Mouse (Mus musculus) brown adipose tissue, adult 24 weeks (tissue): Measurements from ENCODE around the gene Platr17. TPM values are rescaled to one million over a fixed set of nuclear protein-coding genes. Genes with fewer than 3 reads are reported as not detected.
A peak's percentile ranks its signal among the peaks of the same experiment; 100 is the strongest.
"Not testable (repeated sequence)": the region's sequence is repeated elsewhere in the genome, so short reads cannot be mapped to it uniquely, and the experiment has no call there.

Experiments used
- H3K27ac ChIP-seq: fragments of 200-500 bp; replicated peaks from 2 replicates; pipeline ENCODE4 v1.5.1; 2012; ENCODE audit warnings: low read depth, mild to moderate bottlenecking, low read length
- H3K4me1 ChIP-seq: fragments of 200-500 bp; 2 replicates; pipeline ENCODE4 v1.6.1; 2012; ENCODE audit warnings: low read length, mixed read lengths; ENCODE audit not compliant: control insufficient read depth, insufficient read depth, insufficient read length
- H3K4me3 ChIP-seq: fragments of 200-500 bp; 2 replicates; pipeline ENCODE4 v1.5.1; 2012; ENCODE audit warnings: low read depth, mild to moderate bottlenecking, low read length, moderate library complexity; ENCODE audit not compliant: insufficient read depth
- polyA plus RNA-seq: library from polyadenylated mRNA; stranded (reverse); fragments of >200 nt; gene quantifications from 2 replicates; pipeline ENCODE4 v1.2.4, GENCODE M21; 2012; ENCODE audit not compliant: missing spikeins, insufficient read depth, insufficient read length

The Platr17 gene
- polyA plus RNA-seq: not detected in 2 replicates

DNA sequence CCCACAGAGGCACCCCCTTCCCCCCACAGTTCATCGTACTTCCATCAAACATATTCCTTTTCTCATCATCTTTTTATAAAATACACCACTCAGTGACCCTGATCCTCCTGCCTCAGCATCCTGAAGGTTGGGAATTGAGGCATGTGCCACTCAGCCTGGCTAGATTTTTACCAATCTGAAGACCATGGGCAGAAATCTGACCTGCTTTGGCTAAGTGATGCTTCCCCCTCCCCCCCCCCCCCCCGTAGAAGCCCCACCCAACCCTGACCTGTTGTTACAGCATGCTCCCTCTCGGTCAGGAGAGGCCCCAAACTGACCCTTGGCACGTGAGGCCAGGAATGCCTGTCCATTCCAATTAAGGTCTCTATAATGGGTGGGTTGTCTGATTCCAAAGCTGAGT is at the start of gene Platr17:
Gene Platr17 (plus strand): TSS at position 301 of the 400 bp plus-strand sequence.
- not testable (repeated sequence) for H3K4me1 ChIP-seq, H3K27ac ChIP-seq

DNA sequence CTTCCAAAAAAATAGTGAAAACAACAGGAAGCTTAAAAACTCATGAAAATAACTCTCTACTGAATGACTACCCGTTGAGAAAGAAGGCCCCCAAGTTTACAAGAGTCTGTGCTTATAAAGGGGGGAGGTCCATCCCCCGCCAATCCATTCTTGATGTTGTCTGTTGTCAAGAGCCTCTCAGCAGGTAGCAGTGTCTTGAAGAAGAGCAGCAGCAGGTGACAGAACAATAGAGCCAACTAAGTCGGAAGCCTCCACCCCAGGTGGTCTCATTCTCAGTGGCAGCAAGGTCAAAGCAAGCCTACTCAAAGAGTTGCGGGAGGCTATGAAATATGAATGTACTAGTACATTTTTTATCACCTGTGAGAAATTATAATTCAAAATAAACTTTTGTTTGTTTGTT is 47.1 kb upstream of the Platr17 start:
- no peaks in the 10 kb centered on the region for H3K4me1 ChIP-seq
- H3K4me3 ChIP-seq: no peak overlapping the region
- no peak overlapping the region for H3K27ac ChIP-seq

More for the DNA sequence above, at the start of gene Platr17:
- not testable (repeated sequence) for H3K4me3 ChIP-seq

DNA sequence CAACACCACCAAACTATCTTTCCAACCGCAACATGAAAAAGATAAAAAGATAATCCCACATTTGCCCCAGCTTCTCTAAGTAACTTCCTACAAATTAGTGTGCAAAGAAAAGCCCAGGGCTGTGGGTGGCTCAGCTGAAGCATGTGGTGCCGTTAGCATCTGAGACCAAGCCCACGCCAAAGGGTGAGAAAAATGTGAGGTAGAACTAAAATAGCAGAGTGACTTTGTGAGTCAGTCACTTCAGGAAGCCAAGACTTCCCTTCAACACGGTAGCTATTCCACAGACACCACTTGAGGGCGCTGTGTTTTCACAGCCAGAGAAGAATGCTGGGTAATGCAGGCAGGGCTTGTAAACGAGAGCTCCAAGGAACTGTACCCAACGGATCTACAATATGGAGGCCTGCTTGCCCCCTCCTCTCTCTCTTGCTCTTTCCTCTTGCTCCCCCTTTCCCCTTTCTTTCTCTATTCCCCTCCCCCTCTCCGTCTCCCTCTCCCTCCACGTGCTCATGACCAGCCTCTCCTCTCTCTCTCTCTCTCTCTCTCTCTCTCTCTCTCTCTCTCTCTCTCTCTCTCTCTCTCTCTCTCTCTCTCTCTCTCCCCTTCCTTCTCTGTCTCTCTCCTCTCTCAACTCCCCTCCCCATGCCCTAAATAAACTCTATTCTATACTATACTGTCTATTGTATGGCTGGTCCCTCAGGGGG is 39.5 kb upstream of the Platr17 start:
- Histone ChIP-seq H3K4me3 (0 out of 2 replicates have a peak overlapping the region, but pooled peaks have one; percentile 27), H3K27ac (no peak overlapping the region), H3K4me1 (no peaks in the 10 kb centered on the region)

DNA sequence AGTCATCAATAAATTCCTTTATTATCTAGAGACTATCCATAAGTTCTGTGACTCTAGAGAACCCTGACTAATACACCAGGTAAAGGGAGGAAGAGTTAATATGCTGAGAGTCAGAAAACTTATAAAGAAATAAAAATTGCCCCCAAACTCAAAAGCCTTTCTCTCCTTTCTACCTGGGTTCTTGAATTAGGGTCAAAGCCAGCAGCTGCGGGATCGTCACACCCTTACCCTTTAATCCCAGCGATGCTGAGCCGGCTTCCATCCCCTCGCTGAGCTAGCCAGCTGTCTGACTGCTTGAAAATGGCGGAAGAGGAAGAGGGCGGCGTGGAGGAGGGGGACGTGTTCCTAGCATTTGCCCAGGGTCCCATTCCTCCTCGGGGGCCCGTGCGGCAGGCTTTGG is 31.4 kb upstream of the Platr17 start, which contains the start of gene Gm7029:
Gene Gm7029 (plus strand): TSS at position 301 of the 400 bp plus-strand sequence.
- not testable (repeated sequence) for H3K27ac ChIP-seq, H3K4me3 ChIP-seq, H3K4me1 ChIP-seq

DNA sequence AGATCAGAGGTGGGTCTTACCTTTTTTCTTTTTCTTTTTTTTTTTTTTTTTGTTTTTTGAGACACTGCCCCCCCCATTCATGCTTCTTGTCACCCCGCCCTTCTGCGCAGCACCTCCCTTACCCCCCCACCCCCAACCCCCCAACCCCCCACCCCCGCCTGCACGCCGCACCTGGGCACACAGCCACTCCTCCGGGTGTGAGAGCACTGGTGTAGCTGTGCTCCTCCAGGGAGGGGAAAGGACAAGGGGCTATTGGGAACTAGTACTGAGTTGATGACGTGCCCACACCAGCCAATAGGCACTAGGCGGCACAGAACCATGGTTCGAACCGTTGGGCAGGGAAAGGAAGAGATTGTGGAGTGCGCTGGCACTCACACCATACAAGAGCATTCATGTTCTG is 30.5 kb upstream of the Platr17 start:
- Histone ChIP-seq H3K27ac (no peak overlapping the region), H3K4me3 (no peak overlapping the region), H3K4me1 (no peaks in the 10 kb centered on the region)

DNA sequence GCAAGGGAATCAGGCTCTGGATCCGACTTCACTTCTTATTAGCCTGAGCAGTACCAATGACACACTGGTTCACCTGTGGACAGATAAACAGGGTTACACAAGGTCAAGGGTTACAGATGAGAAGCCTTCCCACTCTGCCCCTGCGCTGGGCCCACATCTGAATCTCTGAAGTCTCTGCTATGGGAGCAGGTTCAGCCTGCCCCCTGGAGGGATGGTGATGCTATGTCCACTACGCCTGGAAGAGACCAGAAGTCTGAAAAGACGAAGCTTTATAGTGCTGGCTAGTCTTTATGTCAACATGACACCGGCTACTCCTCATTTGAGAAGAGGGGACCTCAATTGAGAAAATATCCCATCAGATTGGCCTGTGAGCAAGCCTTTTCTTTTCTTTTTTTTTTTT is 29.1 kb upstream of the Platr17 start:
- not testable (repeated sequence) for H3K4me1 ChIP-seq, H3K27ac ChIP-seq, H3K4me3 ChIP-seq

DNA sequence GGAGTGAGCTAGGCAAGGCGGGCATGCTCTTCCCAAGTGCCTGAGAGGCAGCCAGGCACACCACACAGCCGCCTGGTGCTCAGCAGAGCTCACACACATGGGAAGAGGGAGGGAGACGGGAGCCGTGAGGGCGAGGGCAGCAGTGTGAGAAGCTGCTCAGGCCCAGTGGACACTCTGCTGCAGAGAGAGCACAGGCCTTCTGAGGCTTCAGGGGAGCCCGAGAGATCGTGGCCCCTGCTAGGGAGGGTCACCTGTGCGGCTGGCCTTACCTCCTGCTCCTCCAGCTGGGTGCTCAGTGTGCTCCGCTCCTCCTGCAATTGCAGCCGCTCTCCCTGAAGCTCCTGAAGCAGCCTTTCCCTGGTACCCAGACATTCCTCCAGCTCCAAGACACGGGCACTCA is 20.6 kb upstream of the Platr17 start:
- not testable (repeated sequence) for H3K27ac ChIP-seq, H3K4me3 ChIP-seq, H3K4me1 ChIP-seq

DNA sequence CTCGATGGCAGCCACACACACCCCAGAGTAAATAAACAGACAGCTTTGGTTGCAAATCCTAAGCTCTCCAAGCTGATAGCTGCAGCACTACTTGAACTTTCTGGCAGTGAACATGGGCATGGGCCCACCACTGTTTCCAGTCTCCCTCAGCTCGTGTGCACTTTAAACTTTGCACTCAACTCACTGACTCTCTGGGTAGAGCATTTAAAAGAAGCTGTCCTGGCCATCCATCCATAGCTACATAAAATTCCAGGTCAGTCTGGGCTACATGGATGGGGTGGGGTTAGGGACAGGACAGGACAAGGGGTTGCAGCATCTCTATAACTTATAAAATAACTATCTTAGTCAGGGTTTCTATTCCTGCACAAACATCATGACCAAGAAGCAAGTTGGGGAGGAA is 17.1 kb upstream of the Platr17 start:
- not testable (repeated sequence) for H3K4me1 ChIP-seq, H3K27ac ChIP-seq, H3K4me3 ChIP-seq

DNA sequence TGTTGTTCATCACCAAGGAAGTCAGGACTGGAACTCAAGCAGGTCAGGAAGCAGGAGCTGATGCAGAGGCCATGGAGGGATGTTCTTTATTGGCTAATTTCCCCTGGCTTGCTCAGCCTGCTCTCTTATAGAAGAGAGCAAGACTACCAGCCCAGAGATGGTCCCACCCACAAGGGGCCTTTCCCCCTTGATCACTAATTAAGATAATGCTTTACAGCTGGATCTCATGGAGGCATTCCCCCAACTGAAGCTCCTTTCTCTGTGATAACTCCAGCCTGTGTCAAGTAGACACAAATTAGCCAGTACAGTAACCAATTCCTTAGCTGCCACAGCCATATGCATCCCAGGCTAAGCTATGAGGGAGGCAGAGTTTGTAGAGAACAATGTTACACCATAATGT is 16.7 kb upstream of the Platr17 start:
- not testable (repeated sequence) for H3K4me1 ChIP-seq, H3K4me3 ChIP-seq, H3K27ac ChIP-seq

DNA sequence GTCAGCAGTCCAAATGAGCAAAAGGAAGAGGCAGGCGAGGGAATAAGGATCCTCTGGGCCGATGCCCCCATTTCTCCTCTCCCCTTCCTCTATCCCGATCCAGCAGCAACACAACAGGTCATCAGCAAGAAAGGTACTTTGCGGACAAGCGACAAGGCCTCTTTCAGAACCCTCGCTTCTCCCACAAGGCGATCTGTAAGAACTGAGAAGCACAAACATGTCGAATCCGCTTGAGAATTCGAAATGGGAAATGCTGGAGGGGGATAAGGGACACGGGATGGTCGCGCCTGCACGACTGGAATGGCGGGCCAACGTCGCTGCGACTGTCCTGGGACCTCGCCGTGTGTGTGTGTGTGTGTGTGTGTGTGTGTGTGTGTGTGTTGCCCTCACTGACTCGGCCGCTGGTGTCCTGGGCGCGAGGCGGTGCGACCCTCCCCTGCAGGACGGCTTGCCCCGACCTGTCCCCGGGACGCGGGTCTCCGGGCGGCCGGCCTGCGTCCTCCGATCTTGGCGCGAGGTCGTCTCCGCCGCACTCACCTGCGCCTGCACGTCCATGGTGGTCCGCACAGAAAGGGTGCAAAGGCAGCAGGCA is 14.9 kb upstream of the Platr17 start:
- H3K4me3 ChIP-seq: peak overlapping the region; percentile 67
- not testable (repeated sequence) for H3K4me1 ChIP-seq, H3K27ac ChIP-seq

DNA sequence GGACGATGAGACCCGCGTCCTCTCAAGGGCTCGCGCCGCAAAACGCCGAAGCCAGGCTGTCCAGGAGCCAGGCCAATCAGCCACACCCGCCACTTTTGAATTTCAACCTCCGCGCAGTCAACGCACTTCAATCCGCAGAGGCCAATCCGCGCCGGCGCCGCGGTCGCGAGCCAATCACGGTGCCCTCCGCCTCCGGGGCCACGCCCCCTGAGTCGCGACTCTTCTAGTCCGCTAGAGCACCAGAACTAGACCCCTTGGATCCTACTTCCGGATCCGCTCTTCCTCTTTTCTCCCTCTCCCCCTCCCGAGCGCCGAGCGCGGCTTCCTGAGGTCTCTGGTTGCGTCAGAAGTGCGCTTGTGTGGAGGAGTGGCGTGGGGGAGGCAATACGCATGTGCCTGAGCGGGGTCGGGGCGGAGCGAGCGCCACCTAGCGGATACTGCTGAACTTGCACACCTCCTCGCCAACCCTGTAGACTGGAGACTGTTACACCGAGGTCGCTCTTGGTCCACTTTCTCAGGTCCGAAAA is 14.3 kb upstream of the Platr17 start, which contains the start of gene Kifc1:
Gene Kifc1 (minus strand): TSS at position 129 of the 527 bp plus-strand sequence.
- H3K27ac ChIP-seq: no peak within 1 kb of the TSS
- no peaks in the 10 kb centered on the region for H3K4me1 ChIP-seq
- peak within 1 kb of the TSS; percentile 67 for H3K4me3 ChIP-seq

DNA sequence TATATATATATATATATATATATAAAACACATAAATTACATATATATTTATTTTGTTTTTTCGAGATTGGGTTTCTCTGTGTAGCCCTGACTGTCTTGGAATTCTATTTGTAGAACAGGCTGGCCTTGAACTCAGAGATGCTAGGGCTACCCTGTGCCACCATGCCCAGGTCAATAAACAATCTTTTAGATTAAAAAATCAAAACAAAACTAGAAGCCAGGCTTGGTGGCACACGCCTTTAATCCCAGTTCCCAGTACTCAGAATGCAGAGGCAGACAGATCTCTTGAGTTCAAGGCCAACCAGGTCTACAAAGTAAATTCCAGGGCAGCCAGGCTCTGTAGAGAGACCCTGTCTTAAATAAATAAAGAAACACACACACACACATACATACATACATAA is 13.6 kb upstream of the Platr17 start:
- Histone ChIP-seq H3K4me3 (no peak overlapping the region), H3K27ac (no peak overlapping the region), H3K4me1 (no peaks in the 10 kb centered on the region)

DNA sequence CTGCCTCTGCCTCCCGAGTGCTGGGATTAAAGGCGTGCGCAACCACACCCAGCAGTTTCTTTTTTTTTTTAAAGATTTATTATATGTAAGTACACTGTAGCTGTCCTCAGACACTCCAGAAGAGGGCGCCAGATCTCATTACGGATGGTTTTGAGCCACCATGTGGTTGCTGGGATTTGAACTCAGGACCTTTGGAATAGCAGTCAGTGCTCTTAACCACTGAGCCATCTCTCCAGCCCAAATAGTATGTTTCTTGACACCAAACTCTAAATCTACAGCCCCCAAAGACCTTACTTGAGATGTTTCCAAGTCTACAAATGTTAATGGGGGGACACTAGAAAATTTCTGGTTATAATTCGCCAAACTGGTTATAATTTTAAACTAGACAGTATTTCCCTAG is 13.0 kb upstream of the Platr17 start:
- not testable (repeated sequence) for H3K4me1 ChIP-seq, H3K4me3 ChIP-seq, H3K27ac ChIP-seq

DNA sequence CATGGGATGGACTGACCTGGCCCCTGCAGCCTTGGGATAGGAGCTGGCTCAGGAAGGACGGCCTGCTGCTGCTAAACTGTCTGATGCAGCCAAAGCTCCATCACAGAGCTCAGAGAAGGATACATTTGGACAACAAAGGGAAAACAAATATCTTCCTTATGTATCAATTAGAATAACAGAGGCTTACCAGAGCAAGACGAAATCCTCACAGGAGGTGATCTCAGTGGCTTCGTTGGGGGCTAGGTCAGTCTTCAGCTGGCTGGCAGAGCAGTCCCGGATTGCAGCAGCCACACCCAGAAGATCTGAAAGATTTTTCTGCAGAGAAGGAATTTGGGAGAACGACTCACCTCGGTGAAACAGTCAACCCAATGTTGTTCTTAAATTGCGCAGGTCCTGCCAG is 12.5 kb upstream of the Platr17 start:
- H3K4me1 ChIP-seq: no peaks in the 10 kb centered on the region
- no peak overlapping the region for H3K4me3 ChIP-seq
- no peak overlapping the region for H3K27ac ChIP-seq

DNA sequence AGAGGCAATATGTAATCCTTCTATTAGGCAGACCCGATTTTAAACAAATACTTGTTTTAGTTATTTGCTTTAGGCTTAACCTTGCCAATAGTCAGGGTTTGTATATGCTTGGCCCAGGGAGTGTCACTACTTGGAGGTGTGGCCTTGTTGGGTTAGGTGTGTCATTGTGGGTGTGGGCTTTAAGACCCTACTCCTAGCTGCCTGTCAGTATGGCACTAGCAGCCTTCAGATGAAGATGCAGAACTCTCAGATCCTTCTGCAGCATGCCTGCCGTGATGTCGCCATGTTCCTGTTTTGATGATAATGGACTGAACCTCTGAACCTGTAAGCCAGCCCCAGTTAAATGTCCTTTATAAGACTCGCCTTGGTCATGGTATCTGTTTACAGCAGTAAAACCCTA is 11.9 kb upstream of the Platr17 start:
- not testable (repeated sequence) for H3K4me1 ChIP-seq, H3K4me3 ChIP-seq, H3K27ac ChIP-seq
